Mouse (Mus musculus): ENCODE data around the gene Dync1i2. TPM values are rescaled to one million over a fixed set of nuclear protein-coding genes. Genes with fewer than 3 reads are reported as not detected.

Dync1i2 gene
- 59.1 TPM for total RNA-seq (2023)

GRCm38 (mm10) chr2:71211591-71212359 lies at the start of gene Dync1i2:
Dync1i2 (plus strand) TSS chr2:71211706.

Other genes with a start within 250 kb of the Dync1i2 start
- 31.7 TPM for gene Dcaf17, start 156.4 kb upstream of the Dync1i2 start, total RNA-seq (2023)
- 45.9 TPM for gene Mettl8, start 156.1 kb upstream of the Dync1i2 start, total RNA-seq (2023)
- 0.31 TPM for gene Cybrd1, start 93.8 kb upstream of the Dync1i2 start, total RNA-seq (2023)
- 52.8 TPM for gene Slc25a12, start 156.0 kb downstream of the Dync1i2 start, total RNA-seq (2023)
- 27.2 TPM for gene Hat1, start 177.3 kb downstream of the Dync1i2 start, total RNA-seq (2023)
- 33.6 TPM for gene Metap1d, start 241.6 kb downstream of the Dync1i2 start, total RNA-seq (2023)